Mouse (Mus musculus) frontal cortex, adult (tissue): ENCODE data around the gene Gm9736.
"Not testable (repeated sequence)": the region's sequence is repeated elsewhere in the genome, so short reads cannot be mapped to it uniquely, and the experiment has no call there.

Source experiments
- ATAC-seq: cut with Nextera tagmentation; 2 replicates; pipeline ENCODE4 v1.9.2; 2017; ENCODE audit warnings: mild to moderate bottlenecking, moderate library complexity, mixed read lengths; ENCODE audit not compliant: low TSS enrichment

Gm9736 gene

GRCm38 (mm10) chr10:77726186-77726585 lies 25.0 kb downstream of the Gm9736 start, which contains the start of gene Gm10100:
Gene Gm10100 (plus strand): TSS chr10:77726486.
- no peak for ATAC-seq

DNA sequence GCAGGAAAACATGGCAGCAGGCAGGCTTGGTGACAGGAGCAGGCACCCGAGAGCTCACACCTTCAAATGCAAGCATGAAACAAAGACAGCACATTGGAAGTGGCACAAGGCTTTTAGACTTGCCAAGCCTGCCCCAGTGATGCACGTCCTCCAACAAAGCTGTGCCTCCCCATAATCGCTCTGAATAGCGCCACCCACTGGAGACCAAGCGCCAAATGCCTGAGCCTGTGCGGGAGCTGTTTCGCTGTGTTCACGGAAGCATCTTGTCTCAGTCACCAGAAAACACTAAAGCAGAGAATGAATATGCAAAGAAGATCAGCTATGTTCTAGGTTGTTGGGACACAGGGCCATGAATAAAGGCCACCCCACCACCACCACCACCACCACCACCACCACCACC lies 26.3 kb downstream of the Gm9736 start:
- no peak for ATAC-seq

GRCm38 (mm10) chr10:77720299-77720698 lies 30.9 kb downstream of the Gm9736 start, which contains the start of gene Krtap12-1:
Gene Krtap12-1 (plus strand): TSS chr10:77720599.
- not testable (repeated sequence) for ATAC-seq

DNA sequence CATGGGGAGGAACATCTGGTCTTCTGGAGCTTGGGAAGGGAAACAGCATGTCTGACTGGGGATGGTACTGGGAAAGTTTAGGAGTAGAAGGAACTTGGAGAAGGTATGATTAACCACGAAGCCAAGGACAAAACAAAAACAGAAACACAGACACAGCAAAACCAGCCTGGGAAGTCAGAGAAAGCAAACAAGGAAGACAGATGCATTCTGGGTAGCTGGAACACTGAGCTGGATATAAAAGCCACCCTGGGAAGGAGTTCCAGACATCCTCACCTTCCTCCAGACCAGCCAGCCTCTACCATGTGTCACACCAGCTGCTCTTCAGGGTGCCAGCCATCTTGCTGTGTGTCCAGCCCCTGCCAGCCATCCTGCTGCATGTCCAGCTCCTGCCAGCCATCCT lies 35.6 kb downstream of the Gm9736 start, which contains the start of gene Gm10142:
TSS of gene Gm10142 (plus strand) at position 301 of the 400 bp plus-strand sequence.
- no peak for ATAC-seq

GRCm38 (mm10) chr10:77713734-77714133 lies 37.4 kb downstream of the Gm9736 start:
- ATAC-seq = no peak

DNA sequence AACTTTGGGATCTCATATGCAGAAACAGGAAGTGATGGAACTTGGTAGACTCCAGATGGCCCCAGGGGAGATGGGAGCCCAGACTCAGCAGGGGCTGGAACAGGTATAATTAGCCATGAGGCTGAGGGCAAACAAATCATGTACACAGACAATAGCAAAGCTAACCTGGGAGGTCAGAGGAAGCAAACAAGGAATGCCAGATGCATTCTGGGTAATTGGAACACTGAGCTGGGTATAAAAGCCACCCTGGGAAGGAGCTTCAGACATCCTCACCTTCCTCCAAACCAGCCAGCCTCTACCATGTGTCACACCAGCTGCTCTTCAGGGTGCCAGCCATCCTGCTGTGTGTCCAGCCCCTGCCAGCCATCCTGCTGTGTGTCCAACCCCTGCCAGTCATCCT lies 40.0 kb downstream of the Gm9736 start, which contains the start of gene Gm10024:
TSS of gene Gm10024 (plus strand) at position 301 of the 400 bp plus-strand sequence.
- ATAC-seq = not testable (repeated sequence)

DNA sequence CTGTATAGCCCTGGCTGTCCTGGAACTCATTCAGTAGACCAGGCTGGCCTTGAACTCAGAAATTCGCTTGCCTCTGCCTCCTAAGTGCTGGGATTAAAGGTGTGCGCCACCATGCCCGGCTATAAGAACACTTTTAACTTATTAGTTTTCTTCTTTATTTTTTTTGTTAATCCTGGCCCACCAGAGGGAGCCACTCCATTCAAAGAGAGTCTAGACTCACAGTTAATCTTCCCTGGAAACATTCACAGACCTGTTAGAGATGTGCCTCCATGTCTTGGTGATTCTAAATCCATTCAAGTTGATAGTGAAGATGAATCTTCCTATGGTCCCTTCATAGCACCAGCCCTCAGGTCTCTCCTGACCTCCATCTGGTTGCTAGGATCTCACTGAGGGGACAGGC lies 41.3 kb downstream of the Gm9736 start:
- no peak for ATAC-seq

DNA sequence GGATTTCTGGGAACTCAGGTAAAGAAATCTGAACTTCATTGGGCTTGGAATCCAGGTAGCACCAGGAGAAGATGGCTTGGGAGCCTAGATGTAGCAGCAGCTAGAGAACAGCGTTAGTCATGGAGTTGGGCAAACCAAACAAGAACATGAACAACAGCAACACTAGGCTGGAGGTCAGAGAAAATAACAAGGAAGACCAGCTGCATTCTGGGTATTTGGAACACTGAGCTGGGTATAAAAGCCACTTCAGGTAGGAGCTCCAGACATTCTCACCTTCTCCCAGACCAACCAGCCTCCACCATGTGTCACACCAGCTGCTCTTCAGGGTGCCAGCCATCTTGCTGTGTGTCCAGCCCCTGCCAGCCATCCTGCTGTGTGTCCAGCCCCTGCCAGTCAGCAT lies 44.8 kb downstream of the Gm9736 start, which contains the start of gene Gm10272:
TSS of gene Gm10272 (plus strand) at position 301 of the 400 bp plus-strand sequence.
- ATAC-seq = no peak
